Mouse (Mus musculus): ENCODE data around the gene Sept9. TPM values are rescaled to one million over a fixed set of nuclear protein-coding genes. Genes with fewer than 3 reads are reported as not detected.

Sept9 gene
- polyA plus RNA-seq, 1 experiment from 2014 or later = 186 TPM

DNA sequence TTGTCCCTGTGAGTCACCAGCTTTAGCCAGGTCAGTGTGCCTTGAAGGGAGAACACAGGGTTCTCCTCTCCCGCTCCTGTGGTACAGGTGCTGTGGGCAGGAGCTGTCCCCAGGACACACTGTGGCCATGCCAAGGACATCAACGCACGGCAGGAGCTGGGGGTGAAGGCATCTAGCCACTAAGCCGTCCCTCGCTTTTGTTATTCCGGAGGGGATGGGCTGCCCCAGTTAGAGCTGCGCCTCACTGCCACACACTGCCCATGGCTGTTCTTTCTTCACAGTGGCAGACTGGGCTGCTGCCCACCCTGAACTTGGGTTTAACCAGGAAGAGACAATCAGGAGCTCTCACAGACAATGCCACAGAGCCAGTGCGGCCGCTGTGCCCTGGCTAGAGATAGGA, 36.4 kb upstream of the Sept9 start:
- 79% methylated on average over 9 of the region's 9 CpGs for WGBS
- Histone ChIP-seq H3K4me1 (replicated peaks) (peaks cover 18% of the 10 kb centered on the region), H3K27ac (no peak overlapping the region), H3K27me3 (ENCODE audit: insufficient read depth, poor library complexity, severe bottlenecking) (no peaks in the 10 kb centered on the region), H3K9me3 (no peaks in the 10 kb centered on the region), H3K36me3 (peaks cover 22% of the 10 kb centered on the region), H3K4me3 (no peak overlapping the region)
- DNase-seq (ENCODE audit: low spot score) = no peak

DNA sequence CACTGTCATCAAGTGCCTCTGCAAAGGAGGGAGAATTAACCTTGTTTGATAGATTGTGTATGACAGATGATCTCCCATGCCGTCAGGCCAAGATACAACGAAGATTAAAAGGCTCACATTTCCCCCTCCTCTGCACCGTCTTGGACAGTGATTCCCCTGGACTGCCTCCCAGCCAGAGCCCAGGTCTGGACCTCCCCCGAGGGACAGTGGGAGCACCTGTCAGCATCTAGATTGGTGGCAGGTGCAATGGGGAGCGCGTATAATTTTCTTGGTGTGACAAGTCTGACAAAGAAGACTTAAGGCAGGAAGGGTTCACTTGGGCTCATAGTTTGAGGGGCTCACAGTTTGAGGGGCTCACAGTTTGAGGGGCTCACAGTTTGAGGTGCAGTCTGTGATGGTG, 35.7 kb upstream of the Sept9 start:
- no peak overlapping the region for H3K4me3 ChIP-seq
- H3K4me1 ChIP-seq (replicated peaks) = peaks cover 18% of the 10 kb centered on the region
- H3K36me3 ChIP-seq = peaks cover 16% of the 10 kb centered on the region
- H3K27me3 ChIP-seq (ENCODE audit: insufficient read depth, poor library complexity, severe bottlenecking) = no peaks in the 10 kb centered on the region
- DNase-seq (ENCODE audit: low spot score) = no peak
- H3K9me3 ChIP-seq = no peaks in the 10 kb centered on the region
- 92% methylated on average over 6 of the region's 6 CpGs for WGBS
- H3K27ac ChIP-seq = no peak overlapping the region

DNA sequence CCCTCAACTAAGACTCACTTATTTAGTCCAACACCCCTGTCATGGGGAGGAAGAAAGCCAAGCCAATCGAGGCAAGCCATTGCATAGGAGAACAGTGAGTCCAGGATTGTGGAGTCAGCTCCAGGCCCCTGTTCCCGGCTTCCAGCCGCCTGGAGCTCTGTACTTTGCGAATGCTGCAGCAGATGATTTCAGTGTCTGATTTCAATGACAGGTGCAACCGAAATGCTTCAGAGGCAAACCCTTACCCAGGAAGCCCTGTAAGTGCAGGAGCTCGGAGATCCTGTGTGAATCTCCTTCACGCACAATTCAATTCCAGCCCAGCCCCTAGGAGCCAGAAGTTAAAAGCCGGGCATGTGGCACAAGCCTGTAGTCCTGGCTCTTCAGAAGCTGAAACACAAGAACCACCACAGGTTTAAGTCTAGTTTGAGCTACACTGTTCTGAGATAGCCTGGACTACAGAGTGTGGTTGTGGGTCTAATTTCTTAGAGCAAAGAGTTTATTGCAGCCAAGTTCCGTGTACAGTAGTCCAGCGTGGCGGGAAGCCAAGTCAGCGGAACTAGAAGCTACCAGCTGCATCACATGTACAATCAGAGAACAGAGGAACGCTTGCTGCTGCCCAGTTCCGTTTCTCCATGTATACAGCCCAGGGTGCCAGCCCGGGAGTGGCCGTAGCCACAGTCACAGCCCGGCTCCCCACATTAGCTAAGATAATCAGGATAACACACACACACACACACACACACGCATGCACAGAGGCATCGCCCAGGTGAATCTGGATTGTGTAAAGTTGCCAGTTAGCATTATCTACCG, 31.0 kb upstream of the Sept9 start:
- Histone ChIP-seq H3K9me3 (0 out of 2 replicates have a peak, but pooled peaks cover 3% of the 10 kb centered on the region), H3K4me3 (no peak overlapping the region), H3K27ac (no peak overlapping the region), H3K36me3 (no peaks in the 10 kb centered on the region), H3K27me3 (ENCODE audit: insufficient read depth, poor library complexity, severe bottlenecking) (no peaks in the 10 kb centered on the region), H3K4me1 (replicated peaks) (peaks cover 14% of the 10 kb centered on the region)
- 90% methylated on average over 20 of the region's 20 CpGs for WGBS
- no peak for DNase-seq (ENCODE audit: low spot score)

DNA sequence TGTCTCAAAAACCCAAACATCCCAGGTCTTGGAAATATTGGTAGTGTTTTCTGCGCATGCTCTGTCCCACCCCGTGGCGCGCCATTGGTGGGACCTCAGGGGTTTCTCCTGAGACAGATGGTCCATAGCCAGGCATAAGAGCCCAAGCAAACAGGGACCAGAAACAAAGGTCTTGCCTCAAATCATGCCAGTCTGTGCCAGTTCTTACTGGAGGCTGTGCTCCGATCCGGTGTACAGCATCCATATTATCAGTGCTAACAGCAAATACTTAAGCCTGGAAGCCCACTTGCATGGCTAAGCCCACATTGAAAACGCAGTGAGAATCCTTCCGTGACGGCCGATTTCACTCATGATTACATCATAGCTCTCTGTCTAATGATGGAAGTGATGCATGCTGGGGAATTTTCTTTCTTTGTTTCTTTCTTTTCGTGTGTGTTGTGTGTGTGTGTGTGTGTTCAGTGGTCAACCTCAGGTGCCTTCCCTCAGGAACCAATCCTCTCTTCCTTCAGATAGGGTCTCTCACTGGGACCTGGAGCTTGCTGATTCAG, 30.3 kb upstream of the Sept9 start:
- Histone ChIP-seq H3K27me3 (ENCODE audit: insufficient read depth, poor library complexity, severe bottlenecking) (no peaks in the 10 kb centered on the region), H3K27ac (no peak overlapping the region), H3K4me3 (no peak overlapping the region), H3K36me3 (no peaks in the 10 kb centered on the region), H3K4me1 (replicated peaks) (peaks cover 14% of the 10 kb centered on the region), H3K9me3 (0 out of 2 replicates have a peak, but pooled peaks cover 3% of the 10 kb centered on the region)
- 95% methylated on average over 11 of the region's 11 CpGs for WGBS
- no peak for DNase-seq (ENCODE audit: low spot score)

DNA sequence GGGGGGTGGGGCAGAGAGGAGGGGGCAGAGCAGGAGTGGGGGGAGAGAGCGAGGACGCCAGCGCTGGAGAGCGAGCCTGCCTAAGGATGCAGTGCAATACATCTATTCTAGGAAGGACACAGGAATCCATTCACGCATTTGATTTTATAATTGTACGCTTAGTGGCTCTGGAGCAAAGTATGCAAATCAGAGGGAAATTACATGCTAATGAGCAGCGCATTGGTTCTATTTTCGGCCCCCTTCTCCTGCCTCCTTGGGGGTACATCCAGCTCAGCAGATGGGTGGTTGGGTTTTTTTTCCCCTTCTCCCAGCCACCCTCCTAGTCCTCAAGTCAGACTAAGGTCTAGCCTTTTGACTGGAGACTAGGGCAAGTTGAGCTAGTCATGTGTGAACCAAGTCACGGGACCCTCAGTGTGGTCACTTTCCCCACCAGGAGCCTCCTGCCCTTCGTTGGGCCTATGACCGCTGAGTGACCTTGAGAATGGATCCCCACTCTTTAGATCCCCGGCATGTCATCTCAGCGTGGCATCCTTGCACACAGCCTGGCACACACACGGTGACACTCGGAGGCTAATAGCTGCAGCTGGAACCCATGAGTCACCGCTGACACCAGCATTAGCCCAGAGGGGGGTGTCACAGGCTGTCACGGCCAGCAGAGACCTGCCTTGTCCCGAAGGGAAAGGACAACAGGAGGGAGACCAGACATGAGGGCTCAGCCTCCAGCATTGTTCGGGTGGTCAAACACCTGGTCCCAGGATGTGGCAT, 29.5 kb upstream of the Sept9 start:
- no peak for DNase-seq (ENCODE audit: low spot score)
- Histone ChIP-seq H3K4me3 (no peak overlapping the region), H3K27ac (no peak overlapping the region), H3K4me1 (replicated peaks) (peaks cover 20% of the 10 kb centered on the region), H3K27me3 (ENCODE audit: insufficient read depth, poor library complexity, severe bottlenecking) (no peaks in the 10 kb centered on the region), H3K9me3 (0 out of 2 replicates have a peak, but pooled peaks cover 3% of the 10 kb centered on the region), H3K36me3 (no peaks in the 10 kb centered on the region)
- WGBS = 94% methylated on average over 19 of the region's 19 CpGs

DNA sequence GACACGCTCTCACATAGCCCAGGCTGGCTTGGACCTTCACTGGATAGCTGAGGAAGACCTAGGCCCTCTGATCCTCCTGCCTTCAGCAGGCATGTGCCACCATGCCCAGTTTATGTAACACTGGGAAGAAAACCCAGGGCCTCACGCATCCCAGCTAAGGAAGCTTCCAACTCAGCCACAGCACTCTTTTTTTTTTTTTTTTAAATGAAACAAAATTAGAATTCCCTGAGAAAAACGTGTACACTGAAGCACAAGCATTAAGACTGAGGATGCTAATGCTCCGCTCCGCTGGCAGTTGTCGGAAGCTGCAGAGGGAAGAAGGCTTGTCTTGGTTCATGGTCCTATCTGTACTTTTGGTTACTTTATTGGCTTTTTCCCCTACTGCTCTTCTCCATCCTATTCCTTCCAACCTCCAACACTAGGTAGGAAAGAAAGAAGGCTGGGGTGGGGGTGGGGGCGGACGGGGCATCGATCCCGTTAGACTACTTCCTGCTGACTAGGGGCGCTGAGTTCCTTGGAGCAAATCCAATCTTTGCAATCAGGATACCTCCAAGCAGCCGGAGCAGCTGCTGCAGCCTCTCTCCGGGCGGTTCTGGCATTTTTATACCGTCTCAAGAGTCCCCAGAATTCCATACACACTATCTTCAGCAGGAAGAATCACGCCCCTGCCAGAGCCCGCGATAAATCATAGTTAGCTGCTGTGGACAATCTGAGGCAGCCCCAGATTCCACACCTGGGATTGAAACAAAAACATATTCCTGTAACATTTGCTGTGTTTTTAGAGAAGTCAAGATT, 25.2 kb upstream of the Sept9 start:
- no peak for DNase-seq (ENCODE audit: low spot score)
- WGBS = 53% methylated on average over 18 of the region's 18 CpGs
- peak overlapping the region; percentile 39 for H3K4me3 ChIP-seq

DNA sequence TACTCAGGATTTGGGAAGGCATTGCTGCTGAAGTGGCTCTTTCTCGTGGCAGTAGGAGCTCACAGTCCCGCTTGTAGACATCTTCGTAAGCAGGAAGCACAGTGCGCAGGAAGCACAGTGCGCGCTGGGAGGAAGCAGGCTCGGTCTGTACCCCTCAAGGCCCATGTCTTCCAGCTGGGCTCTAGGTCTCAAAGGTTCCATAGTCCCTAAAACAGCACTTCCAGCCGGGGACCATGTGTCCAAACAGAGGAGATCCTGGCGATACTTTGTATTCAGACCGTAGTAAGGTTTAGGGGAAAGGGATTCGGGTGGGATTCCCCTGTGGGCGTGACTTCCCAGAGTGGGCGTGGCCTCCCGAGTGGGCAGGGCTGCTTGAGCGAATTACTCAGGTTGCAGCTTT, 24.5 kb upstream of the Sept9 start:
- Histone ChIP-seq H3K36me3 (no peaks in the 10 kb centered on the region), H3K9me3 (peaks cover 4% of the 10 kb centered on the region), H3K4me3 (peak overlapping the region; percentile 39), H3K27me3 (ENCODE audit: insufficient read depth, poor library complexity, severe bottlenecking) (peaks cover 3% of the 10 kb centered on the region; the same call in 1 of the 2 replicates), H3K27ac (peak overlapping the region; percentile 68), H3K4me1 (replicated peaks) (peaks cover 19% of the 10 kb centered on the region)
- WGBS = 45% methylated on average over 15 of the region's 15 CpGs
- peak; percentile 20 for DNase-seq (ENCODE audit: low spot score)

More for the DNA sequence above, 25.2 kb upstream of the Sept9 start:
- peaks cover 19% of the 10 kb centered on the region for H3K4me1 ChIP-seq (replicated peaks)
- H3K9me3 ChIP-seq = 0 out of 2 replicates have a peak, but pooled peaks cover 3% of the 10 kb centered on the region
- H3K27me3 ChIP-seq (ENCODE audit: insufficient read depth, poor library complexity, severe bottlenecking) = peaks cover 3% of the 10 kb centered on the region; the same call in 1 of the 2 replicates
- H3K36me3 ChIP-seq = no peaks in the 10 kb centered on the region
- peak overlapping the region; percentile 68; the same call in 1 of the 2 replicates for H3K27ac ChIP-seq

DNA sequence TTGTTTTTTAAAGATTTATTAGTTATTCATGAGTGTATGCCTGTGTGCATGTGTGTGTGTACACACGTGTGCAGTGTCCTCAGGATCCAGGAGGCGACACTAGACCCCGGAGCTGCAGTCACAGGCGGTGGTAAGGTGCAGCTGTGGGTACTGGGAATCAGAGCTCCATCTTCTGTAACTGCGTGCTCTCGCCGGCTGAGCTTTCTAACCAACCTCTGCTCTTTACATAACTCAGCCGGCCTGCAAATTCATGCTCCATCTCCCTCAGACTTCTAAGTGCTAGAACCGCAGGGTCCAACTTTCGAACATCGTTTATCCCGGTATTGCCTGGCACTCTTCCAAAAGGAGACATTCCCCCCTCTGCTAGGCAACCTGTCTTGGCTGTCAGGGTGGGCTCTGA, 24.0 kb upstream of the Sept9 start:
- no peak for DNase-seq (ENCODE audit: low spot score)
- H3K4me3 ChIP-seq = no peak overlapping the region; the same call in 1 of the 2 replicates
- H3K4me1 ChIP-seq (replicated peaks) = peaks cover 19% of the 10 kb centered on the region
- no peak overlapping the region for H3K27ac ChIP-seq
- H3K9me3 ChIP-seq = peaks cover 9% of the 10 kb centered on the region
- peaks cover 3% of the 10 kb centered on the region; the same call in 1 of the 2 replicates for H3K27me3 ChIP-seq (ENCODE audit: insufficient read depth, poor library complexity, severe bottlenecking)
- WGBS = 88% methylated on average over 12 of the region's 12 CpGs
- H3K36me3 ChIP-seq = no peaks in the 10 kb centered on the region

DNA sequence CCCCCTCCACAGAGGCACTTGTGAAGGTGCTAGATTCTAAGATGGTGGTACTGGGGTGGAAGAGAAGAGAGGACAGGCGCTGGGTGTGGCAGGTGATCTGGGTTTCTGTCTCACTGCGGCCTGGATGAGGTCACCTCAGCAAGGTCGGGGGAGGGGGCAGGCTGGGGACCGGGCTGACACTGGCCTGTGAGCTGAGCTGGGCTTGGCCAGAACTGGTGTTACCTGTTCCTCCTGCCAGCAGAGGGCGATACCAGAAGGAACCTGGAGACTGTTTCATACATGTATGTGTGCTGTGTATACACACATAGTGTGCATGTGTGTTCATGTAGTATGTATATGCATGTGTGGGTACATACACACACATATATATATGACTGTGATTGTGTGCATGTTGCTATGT, 23.2 kb upstream of the Sept9 start:
- Histone ChIP-seq H3K9me3 (peaks cover 15% of the 10 kb centered on the region), H3K27me3 (ENCODE audit: insufficient read depth, poor library complexity, severe bottlenecking) (peaks cover 3% of the 10 kb centered on the region; the same call in 1 of the 2 replicates), H3K4me3 (no peak overlapping the region), H3K27ac (no peak overlapping the region), H3K36me3 (no peaks in the 10 kb centered on the region), H3K4me1 (replicated peaks) (peaks cover 19% of the 10 kb centered on the region)
- DNase-seq (ENCODE audit: low spot score) = peak; percentile 45
- 33% methylated on average over 5 of the region's 5 CpGs for WGBS

DNA sequence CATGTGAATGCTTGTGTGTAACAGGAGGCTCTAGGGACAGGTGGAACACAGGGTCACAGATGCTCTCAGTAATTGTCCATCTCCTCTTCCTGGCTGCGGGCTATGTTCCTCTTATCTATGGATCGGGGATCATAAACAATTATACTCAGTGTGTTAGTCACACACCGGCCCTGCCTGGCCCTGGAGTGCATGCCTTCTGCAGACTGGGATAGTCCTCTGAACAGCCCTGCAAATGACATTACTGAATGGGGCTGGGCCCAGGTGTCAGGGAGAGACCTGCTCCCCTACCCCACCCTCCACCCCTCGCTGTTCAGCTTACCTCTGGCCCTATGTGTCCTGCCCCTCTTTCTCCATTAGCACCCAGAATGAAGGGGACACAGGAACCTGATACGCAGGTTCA, 22.6 kb upstream of the Sept9 start:
- H3K27ac ChIP-seq = peak overlapping the region; percentile 50
- WGBS = 83% methylated on average over 5 of the region's 5 CpGs
- H3K4me1 ChIP-seq (replicated peaks) = peaks cover 19% of the 10 kb centered on the region
- peaks cover 21% of the 10 kb centered on the region for H3K9me3 ChIP-seq
- peaks cover 3% of the 10 kb centered on the region; the same call in 1 of the 2 replicates for H3K27me3 ChIP-seq (ENCODE audit: insufficient read depth, poor library complexity, severe bottlenecking)
- no peak overlapping the region for H3K4me3 ChIP-seq
- no peak for DNase-seq (ENCODE audit: low spot score)
- H3K36me3 ChIP-seq = no peaks in the 10 kb centered on the region

DNA sequence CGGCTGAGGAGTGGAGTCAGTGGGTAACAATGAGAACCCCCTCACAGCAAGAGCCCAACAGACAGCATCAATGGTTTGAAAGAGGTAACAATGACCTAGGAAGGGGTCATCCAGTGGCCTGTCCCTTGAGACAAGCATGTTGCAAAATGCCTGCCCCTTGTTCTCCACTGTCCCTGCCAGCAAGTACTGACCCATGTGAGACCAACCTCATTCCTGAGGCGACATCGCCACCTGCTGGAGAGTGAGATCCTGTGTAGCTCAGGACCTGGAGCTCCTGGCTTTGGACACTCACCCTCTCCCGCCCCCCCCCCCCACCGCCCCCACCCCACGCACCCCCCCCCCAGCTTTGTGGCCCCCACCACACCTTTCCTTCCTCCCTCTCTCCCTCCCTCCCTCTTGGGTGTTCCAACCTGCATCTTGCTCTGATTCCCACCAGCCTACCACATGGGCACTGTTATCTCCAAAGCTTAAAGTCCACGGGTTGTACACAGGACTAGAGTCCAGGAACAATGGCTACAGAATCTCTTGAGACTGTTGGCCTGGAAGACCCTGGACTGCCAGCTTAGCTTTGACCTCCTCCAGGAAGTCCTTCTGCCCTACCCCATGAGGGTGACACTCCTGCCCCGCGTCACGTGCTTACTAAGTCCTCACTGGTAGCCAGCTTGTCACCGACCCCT, 22.0 kb upstream of the Sept9 start:
- H3K4me1 ChIP-seq (replicated peaks) = peaks cover 19% of the 10 kb centered on the region
- peak; percentile 88 for DNase-seq (ENCODE audit: low spot score)
- WGBS = 61% methylated on average over 8 of the region's 11 CpGs
- H3K27ac ChIP-seq = peak overlapping the region; percentile 50
- no peak overlapping the region for H3K4me3 ChIP-seq
- H3K36me3 ChIP-seq = no peaks in the 10 kb centered on the region
- peaks cover 3% of the 10 kb centered on the region; the same call in 1 of the 2 replicates for H3K27me3 ChIP-seq (ENCODE audit: insufficient read depth, poor library complexity, severe bottlenecking)
- peaks cover 25% of the 10 kb centered on the region for H3K9me3 ChIP-seq

DNA sequence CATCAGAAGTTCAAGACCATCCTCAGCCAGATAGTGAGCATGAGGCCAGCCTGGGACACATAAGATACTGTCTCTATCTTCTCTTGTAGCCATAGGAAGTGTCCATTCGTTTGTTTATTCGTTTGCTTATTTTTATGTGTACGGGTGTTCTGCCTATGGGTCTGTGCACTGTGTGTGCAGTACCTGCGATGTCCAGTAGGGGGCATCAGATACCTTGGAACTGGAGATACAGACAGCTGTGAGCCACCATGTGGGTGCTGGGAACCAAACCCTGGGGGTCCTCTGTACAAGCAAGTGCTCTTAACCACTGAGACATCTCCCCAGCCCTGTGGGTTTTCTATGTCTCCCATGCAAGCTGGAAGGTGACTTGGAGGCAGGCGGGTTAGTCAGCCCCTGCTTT, 19.6 kb upstream of the Sept9 start:
- no peak for DNase-seq (ENCODE audit: low spot score)
- WGBS = 80% methylated on average over 5 of the region's 5 CpGs
- peaks cover 13% of the 10 kb centered on the region; the same call in 1 of the 2 replicates for H3K4me1 ChIP-seq (replicated peaks)
- H3K27me3 ChIP-seq (ENCODE audit: insufficient read depth, poor library complexity, severe bottlenecking) = peaks cover 3% of the 10 kb centered on the region; the same call in 1 of the 2 replicates
- H3K4me3 ChIP-seq = no peak overlapping the region
- H3K36me3 ChIP-seq = no peaks in the 10 kb centered on the region
- peaks cover 25% of the 10 kb centered on the region for H3K9me3 ChIP-seq
- no peak overlapping the region for H3K27ac ChIP-seq

Measured in hindbrain, embryonic 10.5 days (tissue).